Mouse (Mus musculus): ENCODE data around the gene Dbx2.

Dbx2 gene

GRCm38 (mm10) chr15:95652898-95653707 lies 2.7 kb downstream of the Dbx2 start:
- TF ChIP-seq GATA4 (IDR thresholded peaks at IDR 0.05; ENCODE audit: insufficient replicate concordance, low read length), result no peak

GRCm38 (mm10) chr15:95651824-95652223 lies 3.9 kb downstream of the Dbx2 start:
- TF ChIP-seq GATA4 (IDR thresholded peaks at IDR 0.05; ENCODE audit: insufficient replicate concordance, low read length), result no peak

GRCm38 (mm10) chr15:95643505-95644029 lies 12.2 kb downstream of the Dbx2 start:
- TF ChIP-seq GATA4 (IDR thresholded peaks at IDR 0.05; ENCODE audit: insufficient replicate concordance, low read length), result no peak

- TF ChIP-seq GATA4 (IDR thresholded peaks at IDR 0.05; ENCODE audit: insufficient replicate concordance, low read length), result no peak
These were observed 15.4 kb downstream of the Dbx2 start for GRCm38 (mm10) chr15:95640347-95640746.

GRCm38 (mm10) chr15:95639829-95640134 lies 16.0 kb downstream of the Dbx2 start:
- no peak for TF ChIP-seq GATA4 (IDR thresholded peaks at IDR 0.05; ENCODE audit: insufficient replicate concordance, low read length)

- TF ChIP-seq GATA4 (IDR thresholded peaks at IDR 0.05; ENCODE audit: insufficient replicate concordance, low read length), result no peak
These were observed 16.5 kb downstream of the Dbx2 start for GRCm38 (mm10) chr15:95639115-95639828.

GRCm38 (mm10) chr15:95624396-95624795 lies 31.4 kb downstream of the Dbx2 start:
- TF ChIP-seq GATA4 (IDR thresholded peaks at IDR 0.05; ENCODE audit: insufficient replicate concordance, low read length), result no peak

- TF ChIP-seq GATA4 (IDR thresholded peaks at IDR 0.05; ENCODE audit: insufficient replicate concordance, low read length), result no peak
These were observed 33.0 kb downstream of the Dbx2 start for GRCm38 (mm10) chr15:95622797-95623196.

GRCm38 (mm10) chr15:95612600-95612999 lies 43.2 kb downstream of the Dbx2 start:
- TF ChIP-seq GATA4 (IDR thresholded peaks at IDR 0.05; ENCODE audit: insufficient replicate concordance, low read length), result no peak

GRCm38 (mm10) chr15:95601179-95601578 lies 54.6 kb downstream of the Dbx2 start:
- TF ChIP-seq GATA4 (IDR thresholded peaks at IDR 0.05; ENCODE audit: insufficient replicate concordance, low read length), result no peak

- no peak for TF ChIP-seq GATA4 (IDR thresholded peaks at IDR 0.05; ENCODE audit: insufficient replicate concordance, low read length)
These were observed 57.1 kb downstream of the Dbx2 start for GRCm38 (mm10) chr15:95598630-95599029.

GRCm38 (mm10) chr15:95586906-95587305 lies 68.9 kb downstream of the Dbx2 start:
- TF ChIP-seq GATA4 (IDR thresholded peaks at IDR 0.05; ENCODE audit: insufficient replicate concordance, low read length), result no peak

GRCm38 (mm10) chr15:95584891-95585290 lies 70.9 kb downstream of the Dbx2 start:
- TF ChIP-seq GATA4 (IDR thresholded peaks at IDR 0.05; ENCODE audit: insufficient replicate concordance, low read length), result no peak

GRCm38 (mm10) chr15:95574661-95575060 lies 81.1 kb downstream of the Dbx2 start:
- no peak for TF ChIP-seq GATA4 (IDR thresholded peaks at IDR 0.05; ENCODE audit: insufficient replicate concordance, low read length)

Measured in liver, adult (tissue).